Mouse (Mus musculus): Measurements from ENCODE around the gene Gm20431. TPM values are rescaled to one million over a fixed set of nuclear protein-coding genes. Genes with fewer than 3 reads are reported as not detected.

Gm20431 gene
- polyA plus RNA-seq, 1 experiment = 0.10 TPM

GRCm38 (mm10) chr2:167578521-167578920, 82.8 kb downstream of the Gm20431 start:
- Histone ChIP-seq H3K36me3 (ENCODE audit: control insufficient read depth, insufficient read depth, low read length) (no peaks in the 10 kb centered on the region), H3K27me3 (ENCODE audit: control insufficient read depth, insufficient read depth, low read length) (no peaks in the 10 kb centered on the region), H3K27ac (ENCODE audit: insufficient read depth, low read depth, low read length) (no peak overlapping the region), H3K4me3 (ENCODE audit: low read depth, low read length) (no peak overlapping the region), H3K4me1 (ENCODE audit: control insufficient read depth, insufficient read depth, insufficient read length, low read length) (no peaks in the 10 kb centered on the region)
- 30% methylated on average over 5 of the region's 5 CpGs for WGBS
- TF ChIP-seq CTCF (IDR thresholded peaks at IDR 0.05; ENCODE audit: extremely low read depth, insufficient read length, insufficient replicate concordance, low read depth, low read length) (no peak), POLR2A (IDR thresholded peaks at IDR 0.05; ENCODE audit: low read depth, low read length) (no peak)

GRCm38 (mm10) chr2:167577186-167577785, 84.0 kb downstream of the Gm20431 start:
- Histone ChIP-seq H3K27me3 (ENCODE audit: control insufficient read depth, insufficient read depth, low read length) (no peaks in the 10 kb centered on the region), H3K4me3 (ENCODE audit: low read depth, low read length) (no peak overlapping the region), H3K27ac (ENCODE audit: insufficient read depth, low read depth, low read length) (no peak overlapping the region), H3K36me3 (ENCODE audit: control insufficient read depth, insufficient read depth, low read length) (no peaks in the 10 kb centered on the region), H3K4me1 (ENCODE audit: control insufficient read depth, insufficient read depth, insufficient read length, low read length) (no peaks in the 10 kb centered on the region)
- 76% methylated on average over 9 of the region's 9 CpGs for WGBS
- TF ChIP-seq POLR2A (IDR thresholded peaks at IDR 0.05; ENCODE audit: low read depth, low read length) = no peak
- TF ChIP-seq CTCF (IDR thresholded peaks at IDR 0.05; ENCODE audit: extremely low read depth, insufficient read length, insufficient replicate concordance, low read depth, low read length) = no peak

GRCm38 (mm10) chr2:167576121-167576620, 85.1 kb downstream of the Gm20431 start:
- Histone ChIP-seq H3K4me1 (ENCODE audit: control insufficient read depth, insufficient read depth, insufficient read length, low read length) (no peaks in the 10 kb centered on the region), H3K4me3 (ENCODE audit: low read depth, low read length) (no peak overlapping the region), H3K27me3 (ENCODE audit: control insufficient read depth, insufficient read depth, low read length) (no peaks in the 10 kb centered on the region), H3K36me3 (ENCODE audit: control insufficient read depth, insufficient read depth, low read length) (no peaks in the 10 kb centered on the region), H3K27ac (ENCODE audit: insufficient read depth, low read depth, low read length) (no peak overlapping the region)
- 90% methylated on average over 8 of the region's 8 CpGs for WGBS
- TF ChIP-seq POLR2A (IDR thresholded peaks at IDR 0.05; ENCODE audit: low read depth, low read length) (no peak), CTCF (IDR thresholded peaks at IDR 0.05; ENCODE audit: extremely low read depth, insufficient read length, insufficient replicate concordance, low read depth, low read length) (no peak)

GRCm38 (mm10) chr2:167575581-167575980, 85.7 kb downstream of the Gm20431 start:
- H3K4me3 ChIP-seq (ENCODE audit: low read depth, low read length) = no peak overlapping the region
- TF ChIP-seq POLR2A (IDR thresholded peaks at IDR 0.05; ENCODE audit: low read depth, low read length) = no peak
- TF ChIP-seq CTCF (IDR thresholded peaks at IDR 0.05; ENCODE audit: extremely low read depth, insufficient read length, insufficient replicate concordance, low read depth, low read length) = no peak
- no peaks in the 10 kb centered on the region for H3K27me3 ChIP-seq (ENCODE audit: control insufficient read depth, insufficient read depth, low read length)
- H3K27ac ChIP-seq (ENCODE audit: insufficient read depth, low read depth, low read length) = no peak overlapping the region
- 84% methylated on average over 7 of the region's 7 CpGs for WGBS
- H3K36me3 ChIP-seq (ENCODE audit: control insufficient read depth, insufficient read depth, low read length) = no peaks in the 10 kb centered on the region
- H3K4me1 ChIP-seq (ENCODE audit: control insufficient read depth, insufficient read depth, insufficient read length, low read length) = no peaks in the 10 kb centered on the region

GRCm38 (mm10) chr2:167574814-167575213, 86.5 kb downstream of the Gm20431 start:
- 51% methylated on average over 9 of the region's 9 CpGs for WGBS
- no peak for TF ChIP-seq CTCF (IDR thresholded peaks at IDR 0.05; ENCODE audit: extremely low read depth, insufficient read length, insufficient replicate concordance, low read depth, low read length)
- TF ChIP-seq POLR2A (IDR thresholded peaks at IDR 0.05; ENCODE audit: low read depth, low read length) = no peak

GRCm38 (mm10) chr2:167571442-167572220, 89.7 kb downstream of the Gm20431 start:
- H3K27ac ChIP-seq (ENCODE audit: insufficient read depth, low read depth, low read length) = no peak overlapping the region
- WGBS = 85% methylated on average over 18 of the region's 18 CpGs
- no peak for TF ChIP-seq POLR2A (IDR thresholded peaks at IDR 0.05; ENCODE audit: low read depth, low read length)
- TF ChIP-seq CTCF (IDR thresholded peaks at IDR 0.05; ENCODE audit: extremely low read depth, insufficient read length, insufficient replicate concordance, low read depth, low read length) = no peak
- H3K4me3 ChIP-seq (ENCODE audit: low read depth, low read length) = no peak overlapping the region
- no peaks in the 10 kb centered on the region for H3K27me3 ChIP-seq (ENCODE audit: control insufficient read depth, insufficient read depth, low read length)
- no peaks in the 10 kb centered on the region for H3K36me3 ChIP-seq (ENCODE audit: control insufficient read depth, insufficient read depth, low read length)
- no peaks in the 10 kb centered on the region for H3K4me1 ChIP-seq (ENCODE audit: control insufficient read depth, insufficient read depth, insufficient read length, low read length)

More at GRCm38 (mm10) chr2:167574814-167575213, 86.5 kb downstream of the Gm20431 start:
- H3K4me1 ChIP-seq (ENCODE audit: control insufficient read depth, insufficient read depth, insufficient read length, low read length) = no peaks in the 10 kb centered on the region
- H3K27me3 ChIP-seq (ENCODE audit: control insufficient read depth, insufficient read depth, low read length) = no peaks in the 10 kb centered on the region
- H3K36me3 ChIP-seq (ENCODE audit: control insufficient read depth, insufficient read depth, low read length) = no peaks in the 10 kb centered on the region
- no peak overlapping the region for H3K4me3 ChIP-seq (ENCODE audit: low read depth, low read length)
- H3K27ac ChIP-seq (ENCODE audit: insufficient read depth, low read depth, low read length) = no peak overlapping the region

- H3K27ac ChIP-seq (ENCODE audit: insufficient read depth, low read depth, low read length) = no peak overlapping the region; the same call in 1 of the 2 replicates
- no peak for TF ChIP-seq POLR2A (IDR thresholded peaks at IDR 0.05; ENCODE audit: low read depth, low read length)
- TF ChIP-seq CTCF (IDR thresholded peaks at IDR 0.05; ENCODE audit: extremely low read depth, insufficient read length, insufficient replicate concordance, low read depth, low read length) = no peak
- H3K4me3 ChIP-seq (ENCODE audit: low read depth, low read length) = no peak overlapping the region
- WGBS = 65% methylated on average over 6 of the region's 6 CpGs
- H3K36me3 ChIP-seq (ENCODE audit: control insufficient read depth, insufficient read depth, low read length) = no peaks in the 10 kb centered on the region
- no peaks in the 10 kb centered on the region for H3K4me1 ChIP-seq (ENCODE audit: control insufficient read depth, insufficient read depth, insufficient read length, low read length)
- H3K27me3 ChIP-seq (ENCODE audit: control insufficient read depth, insufficient read depth, low read length) = no peaks in the 10 kb centered on the region
Observed at GRCm38 (mm10) chr2:167570815-167571214, 90.5 kb downstream of the Gm20431 start.

Measured in small intestine, adult 2 months (tissue).